In genomic region chr2:74752431-74753174, GRCm38 (mm10) we compare ENCODE assay signal across 12 mouse cellular contexts. TPM values are rescaled to one million over a fixed set of nuclear protein-coding genes. Genes with fewer than 3 reads are reported as not detected.
DNase-seq lines count a peak whose midpoint lies in the region; ATAC-seq and TF ChIP-seq lines count a peak whose summit lies in the region.
"Had no signal": no experiment of that assay in that cellular context is flagged by ENCODE, and none has a peak within 500 bp of the region (broad histone marks: within the 10 kb centered on the region; RNA-seq: fewer than 3 reads in every experiment).

No protein-coding gene starts in this region.

- H3K9me3 ChIP-seq in heart, embryonic 11.5 days (replicated peaks; ENCODE audit: control insufficient read depth, low read length): no peaks in the 10 kb centered on the region
- H3K9me3 ChIP-seq in ES-Bruce4 (replicated peaks; ENCODE audit: control insufficient read depth, insufficient read depth, low read length, poor library complexity, severe bottlenecking): no peaks in the 10 kb centered on the region
- H3K9me3 ChIP-seq in hindbrain, embryonic 10.5 days: no peaks in the 10 kb centered on the region
- no peaks in the 10 kb centered on the region for H3K9me3 ChIP-seq in midbrain, embryonic 10.5 days (replicated peaks)

- H3K36me3 ChIP-seq in heart, embryonic 11.5 days (ENCODE audit: control insufficient read depth, insufficient read depth, low read length): no peaks in the 10 kb centered on the region
- no peaks in the 10 kb centered on the region for H3K36me3 ChIP-seq in ES-Bruce4 (ENCODE audit: control insufficient read depth, insufficient read depth, low read length, poor library complexity, severe bottlenecking)
- no peaks in the 10 kb centered on the region for H3K36me3 ChIP-seq in hindbrain, embryonic 10.5 days
- H3K36me3 ChIP-seq in midbrain, embryonic 10.5 days: no peaks in the 10 kb centered on the region

- no peak for TF ChIP-seq EP300 in ES-Bruce4 (IDR thresholded peaks at IDR 0.05; ENCODE audit: insufficient read depth, low read depth, low read length)

- H3K27me3 ChIP-seq in heart, embryonic 11.5 days (ENCODE audit: control insufficient read depth, insufficient read depth, low read length): peaks cover 78% of the 10 kb centered on the region
- peaks cover 38% of the 10 kb centered on the region for H3K27me3 ChIP-seq in ES-Bruce4 (ENCODE audit: control insufficient read depth, insufficient read depth, low read length, poor library complexity, severe bottlenecking)
- H3K27me3 ChIP-seq in hindbrain, embryonic 10.5 days (ENCODE audit: insufficient read depth, poor library complexity, severe bottlenecking): peaks cover 100% of the 10 kb centered on the region
- H3K27me3 ChIP-seq in midbrain, embryonic 10.5 days (ENCODE audit: low read depth, poor library complexity, severe bottlenecking): peaks cover 100% of the 10 kb centered on the region

- no peak overlapping the region for H3K27ac ChIP-seq in heart, embryonic 11.5 days (ENCODE audit: low read depth, low read length)
- no peak overlapping the region for H3K27ac ChIP-seq in ES-Bruce4 (ENCODE audit: insufficient read depth, low read length)
- H3K27ac ChIP-seq in hindbrain, embryonic 10.5 days: peak overlapping the region; percentile 84
- H3K27ac ChIP-seq in midbrain, embryonic 10.5 days (replicated peaks): no peak overlapping the region
- H3K27ac ChIP-seq in layer of hippocampus, adult 2 months: no peak overlapping the region

- H3K4me1 ChIP-seq in heart, embryonic 11.5 days (ENCODE audit: control insufficient read depth, insufficient read depth, low read length): peaks cover 10% of the 10 kb centered on the region; the same call in 1 of the 2 replicates
- H3K4me1 ChIP-seq in ES-Bruce4 (ENCODE audit: control insufficient read depth, insufficient read depth, low read length): no peaks in the 10 kb centered on the region
- H3K4me1 ChIP-seq in hindbrain, embryonic 10.5 days (replicated peaks): peaks cover 38% of the 10 kb centered on the region
- peaks cover 25% of the 10 kb centered on the region for H3K4me1 ChIP-seq in midbrain, embryonic 10.5 days

- peak overlapping the region; percentile 46 for H3K4me3 ChIP-seq in heart, embryonic 11.5 days (ENCODE audit: low read depth, low read length)
- peak overlapping the region; percentile 16 for H3K4me3 ChIP-seq in ES-Bruce4 (ENCODE audit: low read depth, low read length)
- peak overlapping the region; percentile 45 for H3K4me3 ChIP-seq in hindbrain, embryonic 10.5 days
- peak overlapping the region; percentile 39 for H3K4me3 ChIP-seq in midbrain, embryonic 10.5 days
- no peak overlapping the region for H3K4me3 ChIP-seq in layer of hippocampus, adult 2 months
- H3K4me3 ChIP-seq: myocyte had no signal

- no peak for ATAC-seq in heart, embryonic 11.5 days (replicated peaks; ENCODE audit: insufficient number of reproducible peaks, low FRiP score, low TSS enrichment)

- peak overlapping the region; percentile 39; the same call in 1 of the 2 replicates for H3K9ac ChIP-seq in heart, embryonic 11.5 days (ENCODE audit: low read depth, low read length)
- no peak overlapping the region for H3K9ac ChIP-seq in ES-Bruce4 (ENCODE audit: low read depth, poor library complexity, severe bottlenecking)

- peak overlapping the region; percentile 73 for H3K4me2 ChIP-seq in heart, embryonic 11.5 days

- DNase-seq in heart, adult 8-10 months (ENCODE audit: low spot score): no peak
- peak; percentile 68 for DNase-seq in hindbrain, embryonic 10.5 days (ENCODE audit: low spot score)
- DNase-seq in midbrain, embryonic 10.5 days (ENCODE audit: low spot score): peak; percentile 54
- DNase-seq in layer of hippocampus, adult 11-12 months (ENCODE audit: low spot score): no peak
- no peak for DNase-seq in MN1 (ENCODE audit: low spot score)
- no peak for DNase-seq in layer of hippocampus, adult 2 months (ENCODE audit: low spot score in 2 of 2)
- DNase-seq: adrenal gland, adult 2 months had no signal

- TF ChIP-seq CTCF in ES-Bruce4 (IDR thresholded peaks at IDR 0.05; ENCODE audit: low read depth, low read length): no peak
- TF ChIP-seq CTCF in layer of hippocampus, adult 2 months (conservative IDR thresholded peaks at IDR 0.05): no peak

- WGBS in heart, embryonic 11.5 days (ENCODE audit: insufficient replicate concordance): 2% methylated on average over 45 of the region's 45 CpGs
- WGBS in hindbrain, embryonic 10.5 days: 1% methylated on average over 45 of the region's 45 CpGs
- 1% methylated on average over 45 of the region's 45 CpGs for WGBS in midbrain, embryonic 10.5 days

- TF ChIP-seq POLR2A in ES-Bruce4 (IDR thresholded peaks at IDR 0.05; ENCODE audit: insufficient read depth, low read length): no peak

RNA-seq across cellular contexts. Expression of gene Hoxd1, which starts 10.2 kb away (rescaled TPM):
- 0.20 TPM in 1 of 2 replicates, not detected in the other for polyA plus RNA-seq in heart, embryonic 11.5 days (2014; fragmentation: Nextera tagmentation; extraction: Ambion mirVana)
- not detected for total RNA-seq in heart, adult 8-10 months (2022)
- not detected in 2 replicates for polyA plus RNA-seq in ES-Bruce4 (2011; ENCODE audit: insufficient read depth, insufficient read length, low read depth, missing spikeins)
- 0.14 and 0.60 TPM in 2 replicates for polyA plus RNA-seq in hindbrain, embryonic 10.5 days (2016; fragmentation: Nextera tagmentation; extraction: Ambion mirVana)
- not detected in 2 replicates for polyA plus RNA-seq in midbrain, embryonic 10.5 days (2016; fragmentation: Nextera tagmentation; extraction: Ambion mirVana)
- total RNA-seq in layer of hippocampus, adult 2 months (2021): under 1 TPM in 1 of 2 experiments, not detected in 1; 0.26 TPM
- total RNA-seq: adrenal gland, adult 2 months; layer of hippocampus, postnatal 10 days had no signal
- polyA plus RNA-seq: adrenal gland, adult 2 months; C2C12; myocyte had no signal

RNA-seq across cellular contexts. Expression of gene Gm28230, which starts 26.1 kb away (rescaled TPM):
- 0.10 TPM in 1 of 2 replicates, not detected in the other for polyA plus RNA-seq in heart, embryonic 11.5 days (2014; fragmentation: Nextera tagmentation; extraction: Ambion mirVana)
- total RNA-seq in heart, adult 8-10 months (2022): not detected
- polyA plus RNA-seq in ES-Bruce4 (2011; ENCODE audit: insufficient read depth, insufficient read length, low read depth, missing spikeins): not detected in 2 replicates
- not detected in 2 replicates for polyA plus RNA-seq in hindbrain, embryonic 10.5 days (2016; fragmentation: Nextera tagmentation; extraction: Ambion mirVana)
- not detected in 2 replicates for polyA plus RNA-seq in midbrain, embryonic 10.5 days (2016; fragmentation: Nextera tagmentation; extraction: Ambion mirVana)
- not detected for total RNA-seq in layer of hippocampus, adult 2 months (2021)
- total RNA-seq: layer of hippocampus, postnatal 10 days had no signal
- polyA plus RNA-seq: C2C12, myocyte had no signal

RNA-seq across cellular contexts. Expression of gene Hoxd4, which starts 40.9 kb away (rescaled TPM):
- not detected in 2 replicates for polyA plus RNA-seq in heart, embryonic 11.5 days (2014; fragmentation: Nextera tagmentation; extraction: Ambion mirVana)
- total RNA-seq in heart, adult 8-10 months (2022): under 1 TPM; 0.32 to 0.79 (median 0.38) TPM
- 0.40 TPM in 1 of 2 replicates, not detected in the other for polyA plus RNA-seq in ES-Bruce4 (2011; ENCODE audit: insufficient read depth, insufficient read length, low read depth, missing spikeins)
- polyA plus RNA-seq in hindbrain, embryonic 10.5 days (2016; fragmentation: Nextera tagmentation; extraction: Ambion mirVana): 0.14 and 2.6 TPM in 2 replicates
- not detected in 2 replicates for polyA plus RNA-seq in midbrain, embryonic 10.5 days (2016; fragmentation: Nextera tagmentation; extraction: Ambion mirVana)
- total RNA-seq in layer of hippocampus, adult 2 months (2021): not detected
- total RNA-seq: layer of hippocampus, postnatal 10 days had no signal
- polyA plus RNA-seq: C2C12, myocyte had no signal

RNA-seq across cellular contexts. Expression of gene Hoxd3, which starts 40.9 kb away (rescaled TPM):
- polyA plus RNA-seq in heart, embryonic 11.5 days (2014; fragmentation: Nextera tagmentation; extraction: Ambion mirVana): 2.0 and 3.1 TPM in 2 replicates
- under 1 TPM in 1 of 4 experiments, not detected in 3; 0.16 TPM for total RNA-seq in heart, adult 8-10 months (2022)
- polyA plus RNA-seq in ES-Bruce4 (2011; ENCODE audit: insufficient read depth, insufficient read length, low read depth, missing spikeins): not detected in 2 replicates
- 15.5 and 55.9 TPM in 2 replicates for polyA plus RNA-seq in hindbrain, embryonic 10.5 days (2016; fragmentation: Nextera tagmentation; extraction: Ambion mirVana)
- polyA plus RNA-seq in midbrain, embryonic 10.5 days (2016; fragmentation: Nextera tagmentation; extraction: Ambion mirVana): 0.06 TPM in 1 of 2 replicates, not detected in the other
- not detected for total RNA-seq in layer of hippocampus, adult 2 months (2021)
- total RNA-seq: layer of hippocampus, postnatal 10 days had no signal
- polyA plus RNA-seq: C2C12, myocyte had no signal

RNA-seq across cellular contexts. Expression of gene Hoxd8, which starts 48.2 kb away (rescaled TPM):
- polyA plus RNA-seq in heart, embryonic 11.5 days (2014; fragmentation: Nextera tagmentation; extraction: Ambion mirVana): 0.27 and 0.30 TPM in 2 replicates
- total RNA-seq in heart, adult 8-10 months (2022): 1 to 10 TPM in 1 of 4 experiments, under 1 TPM in 3; 0.53 to 1.5 (median 0.76) TPM
- polyA plus RNA-seq in ES-Bruce4 (2011; ENCODE audit: insufficient read depth, insufficient read length, low read depth, missing spikeins): 0.76 and 2.1 TPM in 2 replicates
- polyA plus RNA-seq in hindbrain, embryonic 10.5 days (2016; fragmentation: Nextera tagmentation; extraction: Ambion mirVana): not detected in 2 replicates
- not detected in 2 replicates for polyA plus RNA-seq in midbrain, embryonic 10.5 days (2016; fragmentation: Nextera tagmentation; extraction: Ambion mirVana)
- not detected for total RNA-seq in layer of hippocampus, adult 2 months (2021)
- polyA plus RNA-seq: C2C12, myocyte had no signal

Comparison
In these comparisons a context has a peak if more than half of its experiments do, and no peak if none do; other contexts are left out.
1. DNase-seq: peak in hindbrain, embryonic 10.5 days (single experiment) and midbrain, embryonic 10.5 days (single experiment); none in heart, adult 8-10 months (single experiment), layer of hippocampus, adult 11-12 months (single experiment), MN1 (single experiment) and layer of hippocampus, adult 2 months (0 of 2).